Mouse (Mus musculus) kidney, adult 11 months (tissue): ENCODE results near the gene Ndel1.

Source experiments
- DNase-seq: peaks from one replicate; pipeline ENCODE4 v3.0.0; 2022

The Ndel1 gene

DNA sequence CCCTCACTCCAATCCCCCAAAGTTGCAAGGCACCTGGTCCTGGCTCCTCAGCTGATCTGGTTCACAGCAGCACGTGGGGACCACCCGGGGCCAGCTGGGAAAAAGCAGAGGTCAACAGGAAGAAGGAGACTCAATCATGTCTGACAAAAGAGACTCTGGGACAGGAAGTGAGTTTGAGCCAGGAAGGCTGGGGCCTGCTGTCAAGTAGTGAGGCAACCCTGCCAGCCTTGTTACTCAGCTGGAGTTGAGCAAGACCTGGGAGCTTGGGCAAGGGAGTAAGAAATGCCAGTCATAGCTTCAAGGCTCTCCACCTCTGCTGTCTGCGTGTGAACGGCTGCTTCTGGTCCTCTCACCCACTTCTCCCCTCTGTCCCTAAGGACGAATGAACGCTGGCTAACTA, at the start of gene Ndel1:
Gene Ndel1, minus strand, starts transcription at position 111 of the 400 bp plus-strand sequence.
- peak; percentile 70 for DNase-seq

DNA sequence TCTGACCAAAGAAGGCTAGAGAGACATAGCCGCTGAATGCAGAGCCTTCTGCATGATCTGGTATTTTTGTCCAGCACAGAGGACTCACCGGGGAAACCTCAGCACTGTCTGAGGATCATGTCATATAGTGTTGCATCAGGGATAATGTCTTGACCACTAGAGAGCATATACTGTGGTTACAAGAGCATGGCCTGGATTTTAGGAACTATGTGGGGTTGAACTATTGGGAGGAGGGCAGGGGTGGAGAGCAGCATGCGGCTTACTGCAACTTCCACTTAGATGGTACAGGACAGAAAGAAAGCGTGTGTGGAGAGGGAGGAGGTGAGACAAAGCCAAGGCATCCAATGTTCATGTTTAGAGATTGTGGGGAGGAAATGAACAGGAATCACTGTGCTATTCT, 42.9 kb upstream of the Ndel1 start:
- no peak for DNase-seq

DNA sequence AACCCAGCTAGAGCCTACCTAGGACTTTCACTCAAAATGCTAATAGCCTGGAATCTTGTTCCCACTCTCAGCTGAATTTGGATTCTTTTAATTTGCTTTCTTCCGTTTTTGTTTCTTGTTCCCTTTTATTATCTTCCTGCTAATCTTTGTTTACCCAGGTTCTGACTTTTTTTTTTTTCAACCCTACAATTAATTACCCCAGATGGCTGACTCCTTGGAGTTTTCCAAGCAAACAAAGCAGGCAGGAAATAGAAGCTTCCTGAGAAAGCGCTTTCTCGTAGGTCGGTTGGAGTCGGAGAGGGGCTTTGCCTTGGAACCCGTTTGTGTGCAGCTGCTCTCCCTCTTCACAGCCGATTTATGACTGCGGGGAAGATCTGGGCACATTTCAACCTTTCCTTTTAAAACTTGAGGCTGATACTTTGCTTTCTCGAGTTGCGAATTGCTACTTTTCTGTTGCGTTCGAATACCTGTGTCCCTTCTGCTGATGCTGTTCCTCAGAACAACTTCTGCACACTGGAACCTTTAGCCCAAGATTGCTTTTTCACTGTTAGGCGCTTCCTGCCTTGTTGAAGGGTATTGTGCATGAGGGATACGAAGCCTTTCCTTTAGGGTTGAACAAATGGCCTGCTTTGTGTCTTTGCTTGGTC, 40.0 kb upstream of the Ndel1 start:
- DNase-seq, result no peak

GRCm38 (mm10) chr11:68908846-68909503, 37.3 kb upstream of the Ndel1 start:
- DNase-seq, result peak; percentile 56

GRCm38 (mm10) chr11:68907251-68907650, 35.6 kb upstream of the Ndel1 start:
- DNase-seq, result no peak

DNA sequence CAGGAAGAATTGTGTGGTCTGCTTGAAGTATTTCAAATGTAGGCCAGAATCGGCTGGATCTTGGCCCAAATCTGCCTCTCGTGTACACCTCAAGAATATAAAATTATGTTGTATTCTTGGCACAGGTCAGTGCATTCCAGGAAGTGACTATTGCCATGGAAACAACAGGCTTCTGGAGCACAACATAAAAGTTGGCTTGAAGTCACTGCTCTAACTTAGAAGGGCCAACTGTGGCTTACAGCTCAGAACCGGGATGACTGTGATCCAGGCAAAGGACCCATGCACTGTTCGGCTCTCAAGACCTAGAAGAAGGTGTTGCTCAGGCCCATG, 34.8 kb upstream of the Ndel1 start:
- DNase-seq, result no peak

- no peak for DNase-seq
These were observed 34.2 kb upstream of the Ndel1 start for GRCm38 (mm10) chr11:68905665-68906460.

GRCm38 (mm10) chr11:68905138-68905531, 33.5 kb upstream of the Ndel1 start:
- DNase-seq, result no peak

- DNase-seq, result peak; percentile 76
These were observed 32.9 kb upstream of the Ndel1 start for GRCm38 (mm10) chr11:68904375-68905137.

- DNase-seq, result no peak
These were observed 32.1 kb upstream of the Ndel1 start for GRCm38 (mm10) chr11:68903775-68904174.

DNA sequence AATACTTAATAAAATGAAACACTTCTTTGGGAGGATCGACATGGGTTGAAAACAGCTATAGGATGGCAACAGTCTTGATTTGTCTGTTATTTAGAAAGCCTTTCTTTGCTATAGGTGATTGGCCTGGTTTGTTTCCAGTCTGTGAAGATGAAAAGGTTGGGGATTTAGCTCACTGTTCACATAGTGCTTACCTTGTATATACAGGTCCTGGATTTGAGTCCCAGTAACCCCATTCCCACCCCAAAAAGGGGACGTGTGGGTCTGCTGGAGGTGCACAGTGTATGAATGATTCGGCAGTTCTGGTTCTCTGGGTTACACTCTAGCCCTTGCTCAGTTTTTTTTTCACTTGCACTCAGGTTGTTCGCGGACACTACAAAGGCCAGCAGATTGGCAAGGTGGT, 31.2 kb upstream of the Ndel1 start:
- no peak for DNase-seq

- DNase-seq, result no peak
These were observed 30.7 kb upstream of the Ndel1 start for GRCm38 (mm10) chr11:68902367-68902766.

DNA sequence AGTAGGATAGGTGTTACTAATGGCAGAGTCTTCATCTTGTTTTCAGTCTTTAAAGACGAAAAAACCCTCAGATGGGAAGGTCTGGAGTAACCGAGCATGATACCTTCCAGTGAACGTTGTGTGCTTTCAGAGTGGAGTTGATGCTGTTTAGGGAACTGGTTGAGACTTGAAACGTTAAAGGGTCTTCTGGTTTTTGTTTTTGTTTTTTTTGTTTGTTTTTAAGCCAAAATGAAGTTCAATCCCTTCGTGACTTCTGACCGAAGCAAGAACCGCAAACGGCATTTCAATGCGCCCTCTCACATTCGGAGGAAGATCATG, 30.3 kb upstream of the Ndel1 start:
- no peak for DNase-seq

- DNase-seq, result peak; percentile 97
These were observed 29.8 kb upstream of the Ndel1 start, which contains the start of gene Rpl26 for GRCm38 (mm10) chr11:68901351-68902046. Rpl26 (plus strand) TSS chr11:68901583.

DNA sequence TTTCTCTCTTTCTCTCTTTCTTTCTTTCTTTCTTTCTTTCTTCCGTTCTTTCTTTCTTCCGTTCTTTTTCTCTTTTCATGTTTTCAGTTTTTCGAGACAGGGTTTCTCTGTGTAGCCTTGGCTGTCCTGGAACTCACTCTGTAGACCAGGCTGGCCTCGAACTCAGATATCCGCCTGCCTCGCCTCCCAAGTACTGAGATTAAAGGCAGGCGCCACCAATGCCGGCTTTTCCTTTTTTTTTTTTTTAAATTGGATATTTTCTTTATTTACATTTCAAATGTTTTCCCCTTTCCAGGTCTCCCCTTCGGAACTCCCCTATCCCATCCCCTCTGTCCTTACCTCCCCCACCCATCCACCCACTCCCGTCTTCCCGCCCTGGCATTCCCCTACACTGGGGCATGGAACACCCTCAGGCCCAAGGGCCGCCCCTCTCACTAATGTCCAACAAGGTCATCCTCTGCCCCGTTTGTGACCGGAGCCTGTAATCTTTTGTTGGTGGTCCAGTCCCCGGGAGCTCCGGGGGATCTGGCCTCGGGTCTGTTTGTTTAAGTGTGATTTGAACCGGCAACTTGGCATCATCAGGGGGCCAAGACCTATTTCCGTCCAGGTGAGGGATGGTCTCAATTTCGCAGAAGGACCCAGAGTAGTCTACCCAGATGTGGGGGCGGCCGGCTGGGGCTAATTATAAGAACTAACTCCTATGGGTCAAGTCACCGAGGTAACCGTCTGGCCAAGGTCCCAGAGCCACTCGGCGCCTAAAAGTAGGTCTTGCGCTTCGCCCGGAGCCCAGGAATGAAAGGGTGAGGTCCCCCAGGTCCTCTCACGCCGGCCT, 29.1 kb upstream of the Ndel1 start:
- no peak for DNase-seq

DNA sequence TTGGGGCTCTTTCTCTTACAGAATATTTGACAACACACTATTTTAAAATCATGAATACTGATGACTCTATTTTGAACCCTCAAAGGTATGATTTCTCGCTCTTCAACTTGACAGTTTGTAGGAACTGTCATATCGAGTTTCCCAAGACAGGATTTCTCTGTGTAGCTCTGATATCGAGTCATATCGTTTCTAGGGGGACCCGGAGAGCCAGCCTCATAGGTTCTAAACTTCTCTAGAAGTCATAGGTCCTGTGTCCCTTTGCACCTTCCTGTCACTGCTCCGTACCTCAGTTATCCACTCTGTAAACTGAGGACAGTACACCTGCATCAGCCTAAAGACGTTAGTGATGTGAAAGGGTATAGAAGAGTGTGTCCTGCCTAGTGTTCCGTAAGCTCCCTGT, 28.2 kb upstream of the Ndel1 start:
- DNase-seq, result no peak

GRCm38 (mm10) chr11:68898790-68899189, 27.1 kb upstream of the Ndel1 start:
- no peak for DNase-seq

DNA sequence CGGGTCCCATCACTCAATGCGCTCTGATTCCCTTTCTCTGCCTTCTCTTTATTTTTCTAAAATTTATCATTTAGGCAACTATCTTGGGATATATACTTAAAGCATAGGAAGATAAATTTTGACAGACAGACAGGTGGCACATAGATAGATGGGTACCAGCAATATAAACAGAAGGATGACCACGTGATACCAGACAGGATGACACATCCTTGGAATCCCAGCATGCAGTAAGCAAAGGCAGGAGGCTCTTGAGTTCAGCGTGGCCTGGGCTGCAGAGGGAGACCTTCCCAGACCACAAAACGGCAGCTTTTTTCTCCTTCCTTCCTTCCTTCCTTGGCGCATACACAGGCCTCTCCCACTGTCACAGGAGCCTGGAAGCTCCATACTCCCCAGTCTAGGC, 26.2 kb upstream of the Ndel1 start:
- DNase-seq, result no peak

DNA sequence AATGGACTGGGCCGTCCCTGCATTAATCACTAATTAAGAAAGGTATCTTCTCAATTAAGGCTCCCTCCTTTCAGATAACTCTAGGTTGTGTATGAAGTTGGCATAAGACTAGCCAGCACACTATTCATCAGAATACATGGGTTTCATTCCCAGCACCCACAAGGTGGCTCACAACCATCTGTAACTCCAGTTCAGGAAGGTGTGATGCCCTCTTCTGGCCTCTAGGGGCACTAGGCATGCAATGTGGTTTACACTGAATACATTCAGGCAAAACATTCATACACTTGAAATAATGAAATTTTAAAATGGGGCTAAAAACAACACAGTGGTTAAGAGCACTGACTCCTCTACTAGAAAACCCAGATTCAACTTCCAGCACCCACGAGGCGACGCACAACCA, 25.5 kb upstream of the Ndel1 start:
- DNase-seq, result no peak

DNA sequence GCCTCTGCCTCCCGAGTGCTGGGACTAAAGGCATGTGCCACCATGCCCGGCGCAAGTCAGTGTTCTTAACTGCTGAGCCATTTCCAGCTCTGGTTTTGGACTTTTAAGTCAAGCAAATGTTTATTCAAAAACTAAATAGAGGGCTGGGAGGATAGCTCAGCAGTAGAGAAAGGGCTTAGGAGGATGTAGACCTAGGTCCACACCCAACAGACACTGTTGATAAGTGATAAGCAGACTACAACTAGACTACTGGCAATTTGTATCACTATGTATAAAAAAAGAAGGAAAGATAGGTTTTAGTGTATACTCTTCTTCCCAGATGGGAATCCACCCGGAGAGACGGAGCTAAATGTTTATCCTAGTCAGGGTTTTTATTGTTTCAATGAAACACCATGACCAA, 24.6 kb upstream of the Ndel1 start:
- no peak for DNase-seq

GRCm38 (mm10) chr11:68893911-68894464, 22.3 kb upstream of the Ndel1 start:
- DNase-seq, result no peak
